Mouse (Mus musculus) embryonic fibroblast, embryonic 13.5 days (primary cell): Measurements from ENCODE around the gene Gga2.

Experiments used
- CTCF ChIP-seq: IDR thresholded peaks from 2 replicates; pipeline ENCODE4 v1.5.1; 2011; ENCODE audit warnings: mild to moderate bottlenecking, control low read depth, low read length, moderate library complexity, borderline replicate concordance; ENCODE audit not compliant: insufficient read depth
- POLR2A ChIP-seq: IDR thresholded peaks from 2 replicates; pipeline ENCODE4 v1.6.1; 2011; ENCODE audit warnings: low read depth, mild to moderate bottlenecking, control low read depth, low read length, moderate library complexity

DNA sequence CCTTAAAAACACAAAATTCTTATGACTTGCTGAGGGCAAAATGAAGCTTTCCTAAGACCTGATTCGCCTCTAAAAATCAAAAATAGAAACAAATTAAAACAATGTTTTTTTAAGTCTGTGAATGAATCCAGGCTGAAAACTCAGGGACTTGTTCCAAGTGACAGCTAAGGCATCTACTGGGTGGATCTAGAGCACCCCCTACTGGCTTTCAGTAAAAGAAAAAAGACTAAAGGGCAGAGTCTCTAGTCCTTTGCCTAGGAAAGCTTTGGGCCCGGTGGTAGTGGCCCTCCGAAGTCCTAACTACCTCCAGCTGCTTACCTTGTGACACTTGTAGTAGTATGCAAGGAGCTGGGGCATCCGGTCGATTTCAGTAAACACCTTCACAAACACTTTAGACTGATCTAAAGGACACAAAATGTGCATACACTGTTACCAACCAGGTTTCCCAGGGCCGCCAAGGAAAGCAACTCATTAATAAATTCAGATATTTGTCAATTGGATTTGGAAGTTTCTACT lies 57.1 kb downstream of the Gga2 start:
- TF ChIP-seq CTCF, result no peak
- TF ChIP-seq POLR2A, result no peak
